Mouse (Mus musculus) embryonic fibroblast, embryonic 13.5 days (primary cell): ENCODE measurements at regions not wholly inside any gene's neighbourhood (a gene's known extent, or its start where the extent isn't known, plus 50 kb on each side); places are given as distances from the start of the nearest gene placed in this dataset.

ENCODE experiments used
- CTCF ChIP-seq: IDR thresholded peaks from 2 replicates; pipeline ENCODE4 v1.5.1; 2011; ENCODE audit warnings: mild to moderate bottlenecking, control low read depth, low read length, moderate library complexity, borderline replicate concordance; ENCODE audit not compliant: insufficient read depth
- POLR2A ChIP-seq: IDR thresholded peaks from 2 replicates; pipeline ENCODE4 v1.6.1; 2011; ENCODE audit warnings: low read depth, mild to moderate bottlenecking, control low read depth, low read length, moderate library complexity

GRCm38 (mm10) chr4:9074447-9074846 lies 835.6 kb upstream of the Car8 start:
- TF ChIP-seq CTCF (no peak), POLR2A (no peak)
